Mouse (Mus musculus): ENCODE measurements around the gene Egln3. TPM values are rescaled to one million over a fixed set of nuclear protein-coding genes. Genes with fewer than 3 reads are reported as not detected.

Egln3 gene
- total RNA-seq (2023) = 1 to 10 TPM; 8.0 to 8.5 TPM

GRCm38 (mm10) chr12:54203656-54204045, at the start of gene Egln3:
Egln3 (minus strand) TSS chr12:54203860.

Measured in neutrophil, adult 83 days (primary cell).